Mouse (Mus musculus): ENCODE measurements around the gene Rpl21. TPM values are rescaled to one million over a fixed set of nuclear protein-coding genes. Genes with fewer than 3 reads are reported as not detected.

Rpl21 gene
- polyA plus RNA-seq, 2 experiments = 505 to 720 TPM

GRCm38 (mm10) chr5:146815394-146815793, 17.3 kb upstream of the Rpl21 start:
- H3K9me3 ChIP-seq (ENCODE audit: control insufficient read depth, low read length) = no peaks in the 10 kb centered on the region
- DNase-seq (ENCODE audit: low spot score) = no peak
- no peaks in the 10 kb centered on the region for H3K36me3 ChIP-seq (ENCODE audit: control insufficient read depth, insufficient read depth, low read length)
- 72% methylated on average over 4 of the region's 4 CpGs for WGBS
- H3K4me3 ChIP-seq (replicated peaks; ENCODE audit: low read length) = no peak overlapping the region
- H3K27me3 ChIP-seq (ENCODE audit: control insufficient read depth, insufficient read depth, low read length) = no peaks in the 10 kb centered on the region
- no peak overlapping the region for H3K4me2 ChIP-seq (replicated peaks; ENCODE audit: low read depth, low read length, severe bottlenecking)
- H3K9ac ChIP-seq (ENCODE audit: low read depth, low read length, severe bottlenecking) = no peak overlapping the region
- H3K4me1 ChIP-seq (ENCODE audit: control insufficient read depth, insufficient read depth, low read length) = no peaks in the 10 kb centered on the region
- no peak overlapping the region for H3K27ac ChIP-seq (replicated peaks; ENCODE audit: low read depth, low read length)
- no peak for ATAC-seq (ENCODE audit: low FRiP score, low read depth)
- TF ChIP-seq POLR2A (IDR thresholded peaks at IDR 0.05; ENCODE audit: borderline replicate concordance, extremely low read depth, insufficient read depth, insufficient read length) = no peak

- Histone ChIP-seq H3K27ac (replicated peaks; ENCODE audit: low read depth, low read length) (no peak overlapping the region), H3K27me3 (ENCODE audit: control insufficient read depth, insufficient read depth, low read length) (no peaks in the 10 kb centered on the region), H3K36me3 (ENCODE audit: control insufficient read depth, insufficient read depth, low read length) (no peaks in the 10 kb centered on the region), H3K9ac (ENCODE audit: low read depth, low read length, severe bottlenecking) (no peak overlapping the region), H3K4me2 (replicated peaks; ENCODE audit: low read depth, low read length, severe bottlenecking) (no peak overlapping the region), H3K4me3 (replicated peaks; ENCODE audit: low read length) (no peak overlapping the region), H3K9me3 (ENCODE audit: control insufficient read depth, low read length) (no peaks in the 10 kb centered on the region), H3K4me1 (ENCODE audit: control insufficient read depth, insufficient read depth, low read length) (no peaks in the 10 kb centered on the region)
- DNase-seq (ENCODE audit: low spot score) = no peak
- ATAC-seq (ENCODE audit: low FRiP score, low read depth) = no peak
- no peak for TF ChIP-seq POLR2A (IDR thresholded peaks at IDR 0.05; ENCODE audit: borderline replicate concordance, extremely low read depth, insufficient read depth, insufficient read length)
- 87% methylated on average over 8 of the region's 8 CpGs for WGBS
Measured at GRCm38 (mm10) chr5:146817583-146817982, 15.1 kb upstream of the Rpl21 start.

GRCm38 (mm10) chr5:146818906-146819623, 13.6 kb upstream of the Rpl21 start:
- Histone ChIP-seq H3K27ac (replicated peaks; ENCODE audit: low read depth, low read length) (no peak overlapping the region), H3K36me3 (ENCODE audit: control insufficient read depth, insufficient read depth, low read length) (no peaks in the 10 kb centered on the region), H3K4me1 (ENCODE audit: control insufficient read depth, insufficient read depth, low read length) (no peaks in the 10 kb centered on the region), H3K9me3 (ENCODE audit: control insufficient read depth, low read length) (no peaks in the 10 kb centered on the region), H3K27me3 (ENCODE audit: control insufficient read depth, insufficient read depth, low read length) (no peaks in the 10 kb centered on the region), H3K4me2 (replicated peaks; ENCODE audit: low read depth, low read length, severe bottlenecking) (no peak overlapping the region), H3K4me3 (replicated peaks; ENCODE audit: low read length) (no peak overlapping the region), H3K9ac (ENCODE audit: low read depth, low read length, severe bottlenecking) (no peak overlapping the region)
- no peak for DNase-seq (ENCODE audit: low spot score)
- 78% methylated on average over 8 of the region's 8 CpGs for WGBS
- no peak for TF ChIP-seq POLR2A (IDR thresholded peaks at IDR 0.05; ENCODE audit: borderline replicate concordance, extremely low read depth, insufficient read depth, insufficient read length)
- no peak; the same call in 1 of the 2 replicates for ATAC-seq (ENCODE audit: low FRiP score, low read depth)

- no peak for TF ChIP-seq POLR2A (IDR thresholded peaks at IDR 0.05; ENCODE audit: borderline replicate concordance, extremely low read depth, insufficient read depth, insufficient read length)
- H3K9me3 ChIP-seq (ENCODE audit: control insufficient read depth, low read length) = no peaks in the 10 kb centered on the region
- H3K4me1 ChIP-seq (ENCODE audit: control insufficient read depth, insufficient read depth, low read length) = no peaks in the 10 kb centered on the region
- H3K36me3 ChIP-seq (ENCODE audit: control insufficient read depth, insufficient read depth, low read length) = no peaks in the 10 kb centered on the region
- H3K9ac ChIP-seq (ENCODE audit: low read depth, low read length, severe bottlenecking) = no peak overlapping the region
- DNase-seq (ENCODE audit: low spot score) (no peak), ATAC-seq (ENCODE audit: low FRiP score, low read depth) (no peak)
- H3K4me2 ChIP-seq (replicated peaks; ENCODE audit: low read depth, low read length, severe bottlenecking) = no peak overlapping the region
- H3K27me3 ChIP-seq (ENCODE audit: control insufficient read depth, insufficient read depth, low read length) = no peaks in the 10 kb centered on the region
- 79% methylated on average over 5 of the region's 5 CpGs for WGBS
- no peak overlapping the region for H3K27ac ChIP-seq (replicated peaks; ENCODE audit: low read depth, low read length)
- H3K4me3 ChIP-seq (replicated peaks; ENCODE audit: low read length) = no peak overlapping the region
Measured at GRCm38 (mm10) chr5:146823005-146823404, 9.7 kb upstream of the Rpl21 start.

GRCm38 (mm10) chr5:146829528-146829927, 3.2 kb upstream of the Rpl21 start:
- TF ChIP-seq POLR2A (IDR thresholded peaks at IDR 0.05; ENCODE audit: borderline replicate concordance, extremely low read depth, insufficient read depth, insufficient read length) = no peak
- no peak for ATAC-seq (ENCODE audit: low FRiP score, low read depth)
- no peak overlapping the region for H3K4me2 ChIP-seq (replicated peaks; ENCODE audit: low read depth, low read length, severe bottlenecking)
- no peak overlapping the region for H3K4me3 ChIP-seq (replicated peaks; ENCODE audit: low read length)
- 55% methylated on average over 8 of the region's 8 CpGs for WGBS
- peaks cover 7% of the 10 kb centered on the region for H3K36me3 ChIP-seq (ENCODE audit: control insufficient read depth, insufficient read depth, low read length)
- H3K27me3 ChIP-seq (ENCODE audit: control insufficient read depth, insufficient read depth, low read length) = no peaks in the 10 kb centered on the region
- DNase-seq (ENCODE audit: low spot score) = no peak
- peaks cover 10% of the 10 kb centered on the region; the same call in 1 of the 2 replicates for H3K4me1 ChIP-seq (ENCODE audit: control insufficient read depth, insufficient read depth, low read length)
- no peaks in the 10 kb centered on the region for H3K9me3 ChIP-seq (ENCODE audit: control insufficient read depth, low read length)
- no peak overlapping the region for H3K9ac ChIP-seq (ENCODE audit: low read depth, low read length, severe bottlenecking)
- H3K27ac ChIP-seq (replicated peaks; ENCODE audit: low read depth, low read length) = no peak overlapping the region
